Mouse (Mus musculus) R1 (cell line): ENCODE results near the gene Prpf18.
"Not testable (repeated sequence)": the region's sequence is repeated elsewhere in the genome, so short reads cannot be mapped to it uniquely, and the experiment has no call there.

Experiments used
- DNase-seq: peaks from one replicate; pipeline ENCODE4 v3.0.0-alpha.2; 2018; ENCODE audit warnings: low read depth, low spot score

Prpf18 gene

GRCm38 (mm10) chr2:4651500-4652285 lies at the start of gene Prpf18:
TSS of gene Prpf18 (minus strand) at chr2:4652113.
- DNase-seq, result peak; percentile 96

GRCm38 (mm10) chr2:4679886-4680285 lies 28.0 kb upstream of the Prpf18 start:
- DNase-seq, result no peak

- no peak for DNase-seq
These were observed 19.7 kb upstream of the Prpf18 start for GRCm38 (mm10) chr2:4671636-4672035.

- DNase-seq, result peak; percentile 39
These were observed 17.8 kb upstream of the Prpf18 start for GRCm38 (mm10) chr2:4669701-4670100.

GRCm38 (mm10) chr2:4668626-4669025 lies 16.7 kb upstream of the Prpf18 start:
- DNase-seq, result no peak

- DNase-seq, result no peak
These were observed 8.8 kb upstream of the Prpf18 start for GRCm38 (mm10) chr2:4660677-4661076.

- DNase-seq, result no peak
These were observed 2.3 kb downstream of the Prpf18 start for GRCm38 (mm10) chr2:4649646-4650045.

GRCm38 (mm10) chr2:4648094-4648493 lies 3.8 kb downstream of the Prpf18 start:
- no peak for DNase-seq

- DNase-seq, result peak; percentile 61
These were observed 6.8 kb downstream of the Prpf18 start for GRCm38 (mm10) chr2:4645066-4645465.

- no peak for DNase-seq
These were observed 13.7 kb downstream of the Prpf18 start for GRCm38 (mm10) chr2:4638189-4638588.

GRCm38 (mm10) chr2:4636656-4637055 lies 15.3 kb downstream of the Prpf18 start:
- DNase-seq, result no peak

- DNase-seq, result no peak
These were observed 16.1 kb downstream of the Prpf18 start for GRCm38 (mm10) chr2:4635804-4636203.

- DNase-seq, result no peak
These were observed 21.6 kb downstream of the Prpf18 start for GRCm38 (mm10) chr2:4630197-4630835.

- no peak for DNase-seq
These were observed 22.4 kb downstream of the Prpf18 start for GRCm38 (mm10) chr2:4629470-4629869.

GRCm38 (mm10) chr2:4628920-4629319 lies 23.0 kb downstream of the Prpf18 start:
- no peak for DNase-seq

- DNase-seq, result no peak
These were observed 25.0 kb downstream of the Prpf18 start for GRCm38 (mm10) chr2:4626911-4627310.

- DNase-seq, result no peak
These were observed 30.4 kb downstream of the Prpf18 start for GRCm38 (mm10) chr2:4621471-4621985.

- no peak for DNase-seq
These were observed 31.1 kb downstream of the Prpf18 start for GRCm38 (mm10) chr2:4620640-4621401.

- no peak for DNase-seq
These were observed 31.9 kb downstream of the Prpf18 start for GRCm38 (mm10) chr2:4619893-4620593.

GRCm38 (mm10) chr2:4619126-4619525 lies 32.8 kb downstream of the Prpf18 start:
- DNase-seq, result not testable (repeated sequence)

GRCm38 (mm10) chr2:4616995-4617394 lies 34.9 kb downstream of the Prpf18 start:
- DNase-seq, result no peak
